Mouse (Mus musculus): Measurements from ENCODE around the gene Lcn5.
"Not testable (repeated sequence)": the region's sequence is repeated elsewhere in the genome, so short reads cannot be mapped to it uniquely, and the experiment has no call there.

Gene Lcn5

DNA sequence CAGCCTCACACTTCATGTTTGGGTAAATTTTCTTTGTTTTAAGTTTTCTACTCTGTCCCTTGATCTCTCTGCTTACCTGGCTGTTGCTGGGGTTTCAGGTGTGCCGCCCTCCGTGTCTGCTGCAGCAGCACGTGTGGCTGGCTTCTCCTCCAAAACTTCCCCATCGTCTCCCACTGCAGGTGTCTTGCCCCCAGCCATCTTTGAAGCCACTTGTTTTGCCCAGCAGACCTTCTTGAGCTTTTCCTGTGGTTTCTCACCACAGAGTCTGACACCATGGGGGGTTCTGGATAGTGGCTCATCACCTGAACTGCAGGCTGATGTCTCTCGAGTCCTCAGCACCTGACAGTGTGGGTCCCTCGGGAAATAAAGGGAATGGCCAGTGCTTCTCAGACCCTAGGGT, 21.8 kb downstream of the Lcn5 start:
- DNase-seq (ENCODE audit: low spot score in 2 of 2): no peak

DNA sequence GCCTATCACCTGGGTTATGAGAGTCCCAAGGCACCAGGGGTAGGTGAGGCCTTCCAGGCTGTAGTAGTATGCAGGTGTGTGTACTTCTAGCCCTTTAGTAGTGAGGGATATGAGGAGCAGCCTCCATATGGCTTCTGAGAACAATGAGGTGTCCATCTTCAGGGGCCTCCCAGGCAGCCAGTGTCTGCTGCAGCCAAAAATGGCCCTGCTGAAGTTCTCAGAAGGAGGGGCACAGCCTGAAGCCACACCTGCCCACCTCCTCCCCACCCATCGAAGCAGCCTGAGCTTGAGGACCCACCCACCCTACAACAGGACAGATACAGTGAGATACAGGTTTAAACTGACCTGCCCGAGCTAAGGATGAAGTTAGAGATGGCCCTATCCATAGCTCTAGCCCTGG, 24.7 kb downstream of the Lcn5 start, which contains the start of gene Lcn10:
Lcn10 (plus strand) TSS at position 301 of the 400 bp plus-strand sequence.
- DNase-seq (ENCODE audit: low spot score in 2 of 2): peak in 1 of 2 experiments; percentile 3

- DNase-seq (ENCODE audit: low spot score in 2 of 2): no peak
Measured at GRCm38 (mm10) chr2:25686941-25687340, 29.2 kb downstream of the Lcn5 start.

GRCm38 (mm10) chr2:25694605-25695004, 36.9 kb downstream of the Lcn5 start:
- peak in 1 of 2 experiments; percentile 69 for DNase-seq (ENCODE audit: low spot score in 2 of 2)

GRCm38 (mm10) chr2:25696951-25697350, 39.2 kb downstream of the Lcn5 start:
- DNase-seq (ENCODE audit: low spot score in 2 of 2): no peak

- no peak for DNase-seq (ENCODE audit: low spot score in 2 of 2)
Measured at GRCm38 (mm10) chr2:25698696-25699095, 40.9 kb downstream of the Lcn5 start.

DNA sequence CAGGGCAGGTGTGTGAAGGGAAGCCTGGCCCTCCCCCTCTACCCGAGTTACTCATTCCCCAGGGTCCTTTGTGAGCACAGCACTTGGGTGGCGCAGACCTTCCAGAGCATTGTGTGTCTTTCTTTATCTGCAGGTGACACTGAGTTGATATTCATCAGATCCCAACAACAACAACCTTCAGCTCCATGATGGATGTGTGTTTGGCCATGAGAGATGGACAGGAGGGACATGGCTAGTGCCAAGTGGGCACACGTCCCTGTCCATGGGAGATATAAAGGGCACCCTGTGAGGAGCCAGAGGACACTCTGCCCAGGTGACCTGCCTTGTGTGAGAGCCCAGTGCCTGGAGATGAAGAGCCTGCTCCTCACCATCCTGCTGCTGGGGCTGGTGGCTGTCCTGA, 42.0 kb downstream of the Lcn5 start, which contains the start of gene Obp2a:
Obp2a (plus strand) TSS at position 301 of the 400 bp plus-strand sequence.
- DNase-seq (ENCODE audit: low spot score in 2 of 2): not testable (repeated sequence)

DNA sequence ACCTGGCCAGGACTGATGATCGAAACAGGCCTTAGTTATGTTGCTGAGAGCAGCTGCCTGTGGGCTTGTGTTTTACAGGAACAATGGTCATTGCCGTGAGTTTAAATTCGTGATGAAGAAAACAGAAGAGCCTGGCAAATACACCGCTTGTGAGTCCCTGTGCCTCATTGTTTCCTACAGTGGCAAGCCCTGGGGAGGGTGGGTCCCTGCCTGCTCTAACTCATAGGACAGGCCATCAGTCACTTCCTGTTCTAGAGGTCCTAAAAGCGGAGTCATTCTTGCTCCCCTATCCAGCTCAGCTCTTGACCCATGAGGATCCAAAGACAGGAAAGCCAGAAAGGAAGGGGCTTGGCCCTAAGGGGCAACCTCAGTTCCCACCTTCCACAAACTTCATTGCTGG, 43.2 kb downstream of the Lcn5 start:
- peak in 1 of 2 experiments; percentile 3 for DNase-seq (ENCODE audit: low spot score in 2 of 2)

GRCm38 (mm10) chr2:25703706-25704105, 46.0 kb downstream of the Lcn5 start:
- no peak for DNase-seq (ENCODE audit: low spot score in 2 of 2)

GRCm38 (mm10) chr2:25706643-25707481, 49.1 kb downstream of the Lcn5 start, which contains the start of gene Bmyc:
Gene Bmyc (plus strand): TSS chr2:25706739.
- DNase-seq (ENCODE audit: low spot score in 2 of 2): peak; percentile 66 to 82

GRCm38 (mm10) chr2:25708121-25708520, 50.4 kb downstream of the Lcn5 start:
- peak in 1 of 2 experiments; percentile 46 for DNase-seq (ENCODE audit: low spot score in 2 of 2)

DNA sequence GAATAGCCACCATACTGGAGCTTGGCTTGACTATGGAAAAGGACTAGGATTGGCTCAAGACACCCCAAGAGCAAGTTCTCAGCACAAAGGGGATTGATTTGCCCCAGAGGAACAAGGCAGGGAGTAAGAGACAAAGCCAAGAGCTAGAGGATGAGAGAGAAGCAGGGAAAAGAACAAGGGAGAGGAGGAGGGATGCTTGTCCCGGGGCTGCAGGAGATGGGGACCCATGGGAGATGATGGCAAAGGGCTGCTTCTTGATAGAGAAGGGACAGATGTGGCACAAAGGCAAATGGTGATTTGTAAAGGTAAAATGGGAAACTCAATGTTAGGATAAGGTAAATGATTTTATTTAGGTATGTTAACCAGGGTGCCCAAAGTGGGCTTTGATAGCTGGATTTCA, 51.3 kb downstream of the Lcn5 start:
- DNase-seq (ENCODE audit: low spot score in 2 of 2): not testable (repeated sequence)

DNA sequence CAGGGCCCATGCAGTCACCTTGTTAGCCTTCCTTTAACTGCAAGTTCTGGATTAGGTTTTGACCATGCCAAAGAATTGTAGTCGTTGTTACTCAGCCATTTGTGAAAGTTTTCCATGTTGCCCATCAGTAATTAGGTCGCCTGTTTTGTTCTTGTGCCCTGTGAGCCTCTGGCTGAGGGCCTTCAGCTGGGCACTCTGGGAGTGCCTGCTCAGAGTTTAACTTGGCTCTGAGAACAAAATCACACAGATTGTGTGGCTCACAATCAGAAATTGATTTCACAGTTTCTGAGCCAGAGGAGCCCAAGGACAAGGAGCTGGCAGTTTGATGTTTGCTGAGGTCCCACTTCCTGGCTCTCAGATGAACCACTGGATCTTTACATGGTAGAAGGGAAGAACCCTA, 52.0 kb downstream of the Lcn5 start:
- not testable (repeated sequence) for DNase-seq (ENCODE audit: low spot score in 2 of 2)

All from cerebellum, postnatal 4 days (tissue).